Mouse (Mus musculus) embryonic fibroblast, embryonic 13.5 days (primary cell): ENCODE data around the gene Srpr.

Experiments
- CTCF ChIP-seq: IDR thresholded peaks from 2 replicates; pipeline ENCODE4 v1.5.1; 2011; ENCODE audit warnings: mild to moderate bottlenecking, control low read depth, low read length, moderate library complexity, borderline replicate concordance; ENCODE audit not compliant: insufficient read depth
- POLR2A ChIP-seq: IDR thresholded peaks from 2 replicates; pipeline ENCODE4 v1.6.1; 2011; ENCODE audit warnings: low read depth, mild to moderate bottlenecking, control low read depth, low read length, moderate library complexity

DNA sequence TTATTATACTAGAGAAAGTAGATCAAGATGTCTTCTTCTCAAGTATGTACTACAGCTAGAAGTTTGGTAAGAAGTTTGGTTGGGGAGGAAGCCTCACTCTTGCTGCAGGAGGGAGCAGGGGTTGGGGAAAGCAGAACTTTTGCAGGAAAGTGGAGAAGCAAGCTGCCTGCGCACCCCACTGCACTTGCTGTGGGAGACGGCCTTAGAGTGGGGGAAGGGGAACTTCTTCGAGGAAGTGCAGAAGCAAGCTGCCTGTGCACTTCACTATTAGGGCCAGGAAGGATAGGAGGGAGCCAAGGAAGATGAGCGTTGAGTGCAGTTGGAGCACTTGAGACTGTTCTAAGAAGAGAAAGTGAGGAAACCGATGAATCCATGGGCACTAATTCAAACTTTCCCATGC lies 16.6 kb upstream of the Srpr start:
- TF ChIP-seq CTCF, result no peak
- TF ChIP-seq POLR2A, result no peak
